Mouse (Mus musculus): ENCODE results near the gene Cabp5. TPM values are rescaled to one million over a fixed set of nuclear protein-coding genes. Genes with fewer than 3 reads are reported as not detected.

Cabp5 gene
- not detected in 2 replicates for polyA plus RNA-seq (2015; fragmentation: Nextera tagmentation; extraction: Ambion mirVana)

DNA sequence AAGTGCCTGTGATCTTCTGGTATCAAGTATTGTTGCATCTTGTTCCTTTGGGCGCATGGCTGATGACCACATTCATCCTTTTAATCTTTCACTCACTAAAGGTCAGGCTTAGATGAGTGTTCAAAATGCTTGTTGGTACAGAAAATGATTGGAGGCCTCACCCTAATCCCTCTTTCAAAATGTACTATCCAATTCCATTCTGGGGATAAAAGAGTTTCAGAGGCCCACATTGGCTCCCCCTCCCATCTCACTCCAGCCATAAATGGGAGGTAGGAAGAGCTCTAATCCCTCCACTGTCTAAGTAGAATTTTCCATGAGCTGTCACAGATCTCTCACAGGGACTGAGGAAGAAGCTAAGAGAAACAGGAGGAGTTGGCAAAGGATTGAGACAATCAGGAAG is at the start of gene Cabp5:
Gene Cabp5, plus strand, starts transcription at position 301 of the 400 bp plus-strand sequence.

DNA sequence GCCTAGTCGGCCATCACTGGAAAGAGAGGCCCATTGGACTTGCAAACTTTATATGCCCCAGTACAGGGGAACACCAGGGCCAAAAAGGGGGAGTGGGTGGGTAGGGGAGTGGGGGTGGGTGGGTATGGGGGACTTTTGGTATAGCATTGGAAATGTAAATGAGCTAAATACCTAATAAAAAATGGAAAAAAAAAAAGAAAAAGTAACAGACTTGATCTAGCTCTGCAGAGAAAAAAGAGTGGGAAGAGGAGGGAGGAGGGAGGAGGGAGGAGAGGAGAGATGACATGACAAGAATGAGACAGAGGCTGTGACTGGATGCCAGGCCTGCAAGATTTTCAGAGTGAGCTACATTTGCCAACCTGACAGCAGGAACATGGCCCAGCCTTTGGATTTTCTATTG is 52.6 kb downstream of the Cabp5 start, which contains the start of gene Bsph1:
Gene Bsph1, plus strand, starts transcription at position 301 of the 400 bp plus-strand sequence.

Other genes starting within 250 kb of the Cabp5 start
- 0.04 TPM in 1 of 2 replicates, not detected in the other for gene Vmn1r88, start 238.6 kb upstream of the Cabp5 start, polyA plus RNA-seq (2015; fragmentation: Nextera tagmentation; extraction: Ambion mirVana)
- not detected in 2 replicates for gene Vmn1r89, start 185.1 kb upstream of the Cabp5 start, polyA plus RNA-seq (2015; fragmentation: Nextera tagmentation; extraction: Ambion mirVana)
- 141 and 173 TPM in 2 replicates for gene Lig1, start 120.8 kb upstream of the Cabp5 start, polyA plus RNA-seq (2015; fragmentation: Nextera tagmentation; extraction: Ambion mirVana)
- gene Zswim9, start 119.4 kb upstream of the Cabp5 start, polyA plus RNA-seq (2015; fragmentation: Nextera tagmentation; extraction: Ambion mirVana): 2.4 TPM in 2 replicates
- 9.5 and 11.2 TPM in 2 replicates for gene Pla2g4c, start 73.5 kb upstream of the Cabp5 start, polyA plus RNA-seq (2015; fragmentation: Nextera tagmentation; extraction: Ambion mirVana)
- not detected in 2 replicates for gene Bsph1, start 52.7 kb downstream of the Cabp5 start, polyA plus RNA-seq (2015; fragmentation: Nextera tagmentation; extraction: Ambion mirVana)
- not detected in 2 replicates for gene Bsph2, start 172.9 kb downstream of the Cabp5 start, polyA plus RNA-seq (2015; fragmentation: Nextera tagmentation; extraction: Ambion mirVana)
- not detected in 2 replicates for gene Sult2a5, start 225.8 kb downstream of the Cabp5 start, polyA plus RNA-seq (2015; fragmentation: Nextera tagmentation; extraction: Ambion mirVana)